13 mouse cellular contexts compared by ENCODE assay signal in genomic region chr13:115361457-115361856, GRCm38 (mm10).
"Had no signal": no experiment of that assay in that cellular context is flagged by ENCODE, and none has a peak within 500 bp of the region (broad histone marks: within the 10 kb centered on the region; RNA-seq: fewer than 3 reads in every experiment).

No protein-coding gene starts in this region.

- DNase-seq: kidney, adult 18-20 months; kidney, postnatal 10 days; kidney, postnatal 4 days; lung, embryonic 14.5 days; lung, postnatal 10 days; thymus, postnatal 4 days had no signal

- H3K36me3 ChIP-seq: limb, embryonic 15.5 days; liver, embryonic 12.5 days had no signal

- H3K27me3 ChIP-seq: limb, embryonic 15.5 days; liver, embryonic 12.5 days; megakaryocyte, embryonic 14.5 days had no signal

- H3K4me3 ChIP-seq: layer of hippocampus, adult 2 months; limb, embryonic 15.5 days; liver, embryonic 12.5 days; megakaryocyte, embryonic 14.5 days had no signal

- H3K27ac ChIP-seq: layer of hippocampus, adult 2 months; limb, embryonic 15.5 days; liver, embryonic 12.5 days; macrophage; stomach, postnatal 0 days had no signal

- H3K4me2 ChIP-seq: limb, embryonic 15.5 days; liver, embryonic 12.5 days; lung, embryonic 14.5 days had no signal

- H3K9me3 ChIP-seq: limb, embryonic 15.5 days; liver, embryonic 12.5 days; megakaryocyte, embryonic 14.5 days had no signal

- ATAC-seq: liver, embryonic 12.5 days; midbrain, embryonic 16.5 days had no signal

- H3K4me1 ChIP-seq: limb, embryonic 15.5 days; liver, embryonic 12.5 days; megakaryocyte, embryonic 14.5 days had no signal

- H3K9ac ChIP-seq: limb, embryonic 15.5 days; liver, embryonic 12.5 days; lung, embryonic 14.5 days had no signal
